Mouse (Mus musculus): ENCODE results near the gene 2010300C02Rik. TPM values are rescaled to one million over a fixed set of nuclear protein-coding genes. Genes with fewer than 3 reads are reported as not detected.

2010300C02Rik gene
- total RNA-seq, 2 experiments from 2014 or later, result 382 to 423 TPM

DNA sequence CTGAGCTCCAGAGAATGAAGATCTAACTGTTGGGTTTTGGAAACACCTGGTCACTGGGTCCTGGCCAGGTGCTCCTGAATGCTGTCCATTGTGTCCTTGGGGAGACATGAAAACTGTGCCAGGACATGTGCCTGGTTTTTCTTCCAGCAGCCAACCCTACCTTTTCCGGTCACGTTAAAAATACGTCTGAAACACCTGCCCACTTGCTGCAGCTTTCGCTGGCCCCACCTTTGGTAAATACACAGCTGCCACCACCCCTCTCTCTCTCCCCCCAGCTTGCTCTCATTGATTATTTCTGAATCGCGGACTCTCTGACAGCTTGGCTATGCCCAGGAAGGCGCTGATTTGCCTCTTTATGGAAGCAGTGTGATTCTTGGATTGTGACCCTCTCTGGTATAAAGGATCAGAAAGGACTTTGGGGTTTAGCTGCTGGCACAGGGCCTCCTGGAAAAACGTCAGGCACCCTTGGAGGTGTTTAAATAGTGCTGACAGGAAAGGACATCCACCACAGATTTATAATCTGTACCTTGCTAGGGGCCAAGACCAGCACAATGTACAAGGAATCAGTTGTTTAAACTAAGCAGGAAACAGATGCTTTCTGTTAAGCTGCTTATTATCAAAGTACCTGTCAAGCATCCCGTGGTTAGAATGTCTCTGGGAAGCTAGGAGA, 136.0 kb downstream of the 2010300C02Rik start:
- no peak for DNase-seq (ENCODE audit: low spot score in 2 of 2)

DNA sequence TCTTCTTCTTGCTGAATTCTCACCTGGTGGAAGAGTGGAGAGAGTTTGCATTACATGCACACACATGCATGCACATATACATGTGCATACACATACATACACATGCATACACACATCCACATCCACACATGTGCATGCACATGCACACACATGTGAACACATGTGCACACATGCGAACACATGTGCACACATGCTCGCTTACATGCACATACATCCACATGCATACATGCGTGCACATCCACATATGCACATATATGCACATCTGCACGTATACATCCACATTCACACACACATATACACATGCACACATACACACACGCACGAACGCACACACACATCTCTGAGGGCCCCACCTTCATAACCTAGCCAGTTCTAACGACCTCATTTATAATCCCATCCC, 136.7 kb downstream of the 2010300C02Rik start:
- DNase-seq (ENCODE audit: low spot score in 2 of 2), result no peak

DNA sequence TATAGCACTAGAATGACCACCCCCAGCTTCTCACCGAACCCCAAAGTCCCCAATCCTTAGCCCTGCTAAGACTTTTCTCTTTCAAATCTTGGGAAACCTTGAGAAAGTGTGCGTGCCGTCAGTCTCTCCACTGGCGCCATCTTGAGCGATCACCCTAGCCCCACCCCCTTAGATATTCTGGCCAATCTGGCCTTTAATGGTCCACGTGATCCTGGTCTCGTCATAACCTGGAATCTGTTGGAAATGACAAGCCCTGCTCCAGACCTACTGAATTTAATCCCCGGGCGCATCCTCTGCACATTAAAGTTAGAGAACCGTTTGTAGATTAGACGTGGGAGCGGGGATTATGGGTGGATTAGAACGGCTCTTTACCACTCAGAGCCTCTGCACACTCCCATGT, 140.2 kb downstream of the 2010300C02Rik start:
- DNase-seq (ENCODE audit: low spot score in 2 of 2), result no peak

DNA sequence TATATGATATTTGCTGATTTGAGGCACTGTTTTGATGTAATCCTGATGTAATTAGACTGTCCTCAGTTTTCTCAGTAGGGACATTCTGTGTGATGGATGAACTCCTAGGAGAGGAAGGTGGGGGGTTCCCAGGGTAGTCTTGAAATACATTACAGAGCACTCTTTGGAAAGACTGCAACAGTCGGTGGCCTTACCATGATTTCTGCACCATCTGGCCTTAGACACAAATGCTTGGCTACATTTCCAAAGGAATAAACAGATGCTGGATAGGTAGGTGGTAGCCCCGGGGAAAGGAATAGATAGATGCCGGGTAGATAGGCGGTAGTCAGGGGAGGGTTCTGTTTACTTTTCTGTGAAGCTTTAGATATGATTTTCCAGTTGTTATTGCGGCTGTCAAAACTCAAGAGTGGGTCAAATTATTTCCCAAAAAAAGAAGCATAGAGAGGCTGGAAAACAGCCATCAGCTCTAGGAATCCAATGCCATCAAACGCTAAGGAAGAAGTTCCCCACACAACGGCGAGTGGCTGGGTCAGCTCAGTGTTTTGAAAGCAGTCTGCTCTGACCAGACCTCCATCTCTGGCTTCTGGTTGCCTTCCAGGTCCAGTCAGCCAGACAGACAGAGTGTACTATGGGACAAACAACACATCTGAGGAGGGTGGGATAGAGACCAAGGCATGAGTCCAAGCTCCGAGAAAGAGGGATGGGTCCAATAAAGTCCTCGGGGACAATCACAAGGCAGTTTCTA, 147.2 kb downstream of the 2010300C02Rik start:
- DNase-seq (ENCODE audit: low spot score in 2 of 2), result no peak

DNA sequence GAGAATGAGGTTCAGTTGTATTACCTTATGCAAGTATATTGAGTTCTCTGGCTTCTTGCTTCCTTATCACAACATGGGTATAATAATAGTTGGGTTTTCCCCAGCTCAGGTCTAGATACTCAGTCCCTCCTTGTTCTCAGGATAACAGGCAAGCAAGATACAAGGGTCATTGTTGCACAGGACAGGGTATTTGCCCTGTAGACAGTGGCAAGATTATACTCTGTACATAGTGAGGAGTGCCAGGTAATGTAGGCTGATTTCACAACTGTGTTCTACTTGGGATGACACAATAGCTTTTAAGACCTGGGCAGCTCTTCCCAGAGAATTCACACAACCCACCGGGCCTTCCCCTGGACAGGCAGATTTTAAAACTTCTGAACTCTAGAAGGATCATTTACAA, 151.5 kb downstream of the 2010300C02Rik start:
- no peak for DNase-seq (ENCODE audit: low spot score in 2 of 2)

DNA sequence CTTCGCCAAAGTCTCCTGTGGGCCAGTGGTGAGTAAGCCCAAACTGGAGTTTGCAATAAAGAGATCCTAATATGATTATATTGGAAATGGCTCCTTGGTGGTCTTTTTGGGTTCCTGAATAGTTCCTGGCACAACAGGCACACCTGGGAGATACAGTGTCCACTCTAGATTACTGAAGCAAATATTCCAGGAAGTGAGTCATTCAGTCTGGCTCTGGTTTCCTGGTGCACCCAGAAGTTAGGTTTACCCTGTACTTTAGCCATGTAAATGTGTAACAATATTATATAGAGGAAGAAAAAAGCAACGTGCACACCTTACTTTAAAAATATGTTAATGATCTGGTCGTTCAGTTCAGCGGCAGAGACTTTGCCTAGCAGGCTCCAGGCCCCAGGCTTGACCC, 153.1 kb downstream of the 2010300C02Rik start:
- no peak for DNase-seq (ENCODE audit: low spot score in 2 of 2)

DNA sequence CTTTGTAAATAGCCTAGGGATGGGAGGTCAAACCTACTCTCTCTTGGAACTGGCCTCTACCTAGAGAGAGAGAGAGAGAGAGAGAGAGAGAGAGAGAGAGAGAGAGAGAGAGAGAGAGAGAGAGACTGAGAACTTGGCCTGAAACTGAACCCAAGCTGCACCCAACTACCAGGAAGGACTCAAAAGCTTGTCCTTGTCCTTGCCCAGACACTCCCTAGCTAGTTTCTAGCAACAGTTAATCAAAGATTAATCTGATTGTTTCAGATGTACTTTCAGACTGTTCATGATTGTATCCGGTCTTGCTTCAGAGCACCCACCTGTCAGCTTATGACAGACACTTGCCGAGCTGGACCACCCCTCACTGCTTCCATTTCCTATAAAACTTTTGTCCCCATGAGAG, 153.5 kb downstream of the 2010300C02Rik start:
- DNase-seq (ENCODE audit: low spot score in 2 of 2), result no peak

DNA sequence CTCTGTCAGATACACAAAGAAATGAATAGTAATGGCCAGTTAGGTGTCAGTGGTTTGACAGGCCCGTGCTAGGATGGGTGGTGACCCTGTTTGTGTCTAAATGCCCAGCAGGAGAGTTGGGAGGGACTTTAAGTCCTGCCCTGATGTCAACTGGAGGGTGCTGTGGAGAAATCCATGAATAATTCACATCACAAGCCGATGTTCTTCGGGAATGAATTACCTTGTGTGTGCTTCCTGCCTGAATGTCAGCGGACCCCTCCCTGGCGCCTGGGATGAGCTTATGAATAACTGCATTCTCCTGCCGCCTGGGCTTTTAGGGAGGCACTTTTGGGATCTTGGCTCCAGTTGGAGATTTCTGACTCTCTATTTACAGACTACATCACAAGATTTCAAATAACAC, 154.5 kb downstream of the 2010300C02Rik start:
- DNase-seq (ENCODE audit: low spot score in 2 of 2), result no peak

DNA sequence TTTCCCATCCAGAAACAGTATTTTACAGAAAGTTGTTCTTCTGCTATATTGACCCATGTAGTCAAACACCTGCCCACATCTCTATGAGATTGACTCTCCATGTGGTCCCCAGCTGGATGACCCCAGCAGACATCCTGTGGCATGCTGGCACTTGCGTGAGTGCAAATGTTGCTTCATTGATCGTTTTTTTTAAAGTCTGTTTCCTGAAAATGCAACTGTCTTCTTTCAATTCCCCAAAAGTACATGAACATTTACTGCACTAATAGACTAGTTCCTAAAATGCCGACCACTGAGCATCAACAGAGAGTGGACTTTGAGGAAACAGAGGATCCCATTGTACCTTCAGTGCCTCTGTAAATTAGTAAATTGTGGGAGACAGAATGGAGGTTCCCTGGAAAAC, 157.9 kb downstream of the 2010300C02Rik start:
- no peak for DNase-seq (ENCODE audit: low spot score in 2 of 2)

Other genes with a start within 250 kb of the 2010300C02Rik start
- gene Mgat4a, start 179.1 kb downstream of the 2010300C02Rik start, total RNA-seq (2021), result 10 to 100 TPM; 30.9 to 31.9 TPM
- 10 to 100 TPM; 22.1 to 22.5 TPM for gene Tsga10, start 146.3 kb upstream of the 2010300C02Rik start, total RNA-seq (2021)
- 1 to 10 TPM; 6.7 to 8.6 TPM for gene Lipt1, start 151.7 kb upstream of the 2010300C02Rik start, total RNA-seq (2021)
- 10 to 100 TPM in 1 of 2 experiments, 1 to 10 TPM in 1; 9.2 to 14.0 TPM for gene Mitd1, start 170.3 kb upstream of the 2010300C02Rik start, total RNA-seq (2021)
- 100 to 1,000 TPM; 137 to 140 TPM for gene Mrpl30, start 170.4 kb upstream of the 2010300C02Rik start, total RNA-seq (2021)
- gene Lyg2, start 196.4 kb upstream of the 2010300C02Rik start, total RNA-seq (2021), result under 1 TPM in 1 of 2 experiments, not detected in 1; 0.12 TPM
- gene Lyg1, start 237.7 kb upstream of the 2010300C02Rik start, total RNA-seq (2021), result not detected